21 mouse cellular contexts compared by ENCODE assay signal in the genomic region with DNA sequence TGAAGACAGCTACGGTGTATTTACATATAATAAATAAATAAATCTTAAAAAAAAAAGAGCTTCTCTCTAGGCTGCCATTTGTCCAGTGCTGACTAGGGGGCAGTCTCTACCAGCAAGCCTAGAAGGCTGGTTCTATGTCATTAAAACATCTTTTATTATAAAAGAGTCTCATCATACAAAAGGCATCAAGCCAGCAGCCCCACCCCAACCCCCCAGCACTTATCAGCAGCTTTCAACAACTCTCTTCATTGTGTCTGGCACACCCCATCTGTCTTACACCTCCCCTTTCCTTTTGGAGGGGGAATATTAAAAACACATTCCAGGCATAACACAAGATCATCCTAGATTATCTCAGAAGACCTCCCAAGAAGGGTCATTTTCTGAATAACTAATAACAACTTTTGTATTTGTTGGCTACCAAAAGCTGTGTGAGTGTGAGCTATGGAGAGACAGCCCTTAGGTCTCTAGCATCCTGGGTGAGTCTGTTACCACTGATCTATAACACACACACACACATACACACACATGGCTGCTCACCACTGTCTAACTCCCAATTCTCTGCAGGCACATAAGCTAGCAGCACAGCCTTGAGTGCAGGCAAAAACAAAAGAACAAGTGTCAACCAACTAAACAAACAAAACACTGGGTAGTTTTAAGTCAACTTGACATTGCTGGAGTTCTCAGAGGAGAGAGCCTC. TPM values are rescaled to one million over a fixed set of nuclear protein-coding genes. Genes with fewer than 3 reads are reported as not detected.
DNase-seq lines count a peak whose midpoint lies in the region; ATAC-seq and TF ChIP-seq lines count a peak whose summit lies in the region.
"Had no signal": no experiment of that assay in that cellular context is flagged by ENCODE, and none has a peak within 500 bp of the region (broad histone marks: within the 10 kb centered on the region; RNA-seq: fewer than 3 reads in every experiment).

No protein-coding gene starts in this region.

- H3K4me3 ChIP-seq in kidney, embryonic 16.5 days (ENCODE audit: low read length), result no peak overlapping the region
- no peak overlapping the region for H3K4me3 ChIP-seq in kidney, adult 2 months (ENCODE audit: insufficient read depth, low read depth, low read length)
- H3K4me3 ChIP-seq in midbrain, embryonic 11.5 days (ENCODE audit: low read depth, low read length), result no peak overlapping the region
- H3K4me3 ChIP-seq in midbrain, embryonic 16.5 days (ENCODE audit: low read depth, low read length), result no peak overlapping the region
- H3K4me3 ChIP-seq in lung, embryonic 16.5 days (ENCODE audit: low read length), result no peak overlapping the region
- H3K4me3 ChIP-seq in gastrocnemius, adult 2 months, result no peak overlapping the region
- H3K4me3 ChIP-seq: embryonic facial prominence, embryonic 15.5 days; forebrain, embryonic 13.5 days; heart, embryonic 10.5 days; limb, embryonic 12.5 days; midbrain, embryonic 15.5 days; neural tube, embryonic 12.5 days; stomach, embryonic 15.5 days had no signal

- no peak overlapping the region for H3K4me2 ChIP-seq in kidney, embryonic 16.5 days (replicated peaks; ENCODE audit: low read depth, low read length)
- H3K4me2 ChIP-seq in midbrain, embryonic 11.5 days, result no peak overlapping the region
- no peak overlapping the region for H3K4me2 ChIP-seq in midbrain, embryonic 16.5 days (ENCODE audit: low read length)
- no peak overlapping the region for H3K4me2 ChIP-seq in lung, embryonic 16.5 days (ENCODE audit: low read depth, low read length)
- H3K4me2 ChIP-seq: embryonic facial prominence, embryonic 15.5 days; forebrain, embryonic 13.5 days; hindbrain, embryonic 14.5 days; limb, embryonic 12.5 days; midbrain, embryonic 15.5 days; neural tube, embryonic 12.5 days; stomach, embryonic 15.5 days had no signal

- no peak for TF ChIP-seq CTCF in kidney, adult 2 months (conservative IDR thresholded peaks at IDR 0.05; ENCODE audit: insufficient read depth, insufficient read length, low read depth, low read length)
- no peak for TF ChIP-seq CTCF in gastrocnemius, adult 2 months (IDR thresholded peaks at IDR 0.05)

- no peak for TF ChIP-seq POLR2A in kidney, adult 2 months (IDR thresholded peaks at IDR 0.05; ENCODE audit: low read depth, low read length)

- H3K4me1 ChIP-seq in kidney, embryonic 16.5 days (ENCODE audit: insufficient read depth, low read length), result no peaks in the 10 kb centered on the region
- H3K4me1 ChIP-seq in kidney, adult 2 months (ENCODE audit: control insufficient read depth, insufficient read depth, low read length), result no peaks in the 10 kb centered on the region
- H3K4me1 ChIP-seq in midbrain, embryonic 11.5 days (ENCODE audit: control insufficient read depth, insufficient read depth, low read length), result 0 out of 2 replicates have a peak, but pooled peaks cover 3% of the 10 kb centered on the region
- H3K4me1 ChIP-seq in midbrain, embryonic 16.5 days (ENCODE audit: control insufficient read depth, insufficient read depth, low read length), result no peaks in the 10 kb centered on the region
- no peaks in the 10 kb centered on the region; the same call in 1 of the 2 replicates for H3K4me1 ChIP-seq in lung, embryonic 16.5 days (replicated peaks; ENCODE audit: control insufficient read depth, insufficient read depth, low read length)
- H3K4me1 ChIP-seq: embryonic facial prominence, embryonic 15.5 days; forebrain, embryonic 13.5 days; limb, embryonic 12.5 days; midbrain, embryonic 15.5 days; neural tube, embryonic 12.5 days had no signal

- ATAC-seq in kidney, embryonic 16.5 days (ENCODE audit: low FRiP score, low TSS enrichment), result 0 out of 2 replicates have a peak, but pooled peaks have one; percentile 35
- no peak for ATAC-seq in midbrain, embryonic 11.5 days (ENCODE audit: low FRiP score)
- no peak for ATAC-seq in midbrain, embryonic 16.5 days
- ATAC-seq in lung, embryonic 16.5 days (ENCODE audit: low read depth), result peak; percentile 85
- ATAC-seq: forebrain, embryonic 13.5 days; midbrain, embryonic 15.5 days had no signal

- no peaks in the 10 kb centered on the region for H3K36me3 ChIP-seq in kidney, embryonic 16.5 days (ENCODE audit: insufficient read depth, low read length)
- no peaks in the 10 kb centered on the region for H3K36me3 ChIP-seq in kidney, adult 2 months (ENCODE audit: control insufficient read depth, insufficient read depth, low read length)
- no peaks in the 10 kb centered on the region for H3K36me3 ChIP-seq in midbrain, embryonic 11.5 days (ENCODE audit: control insufficient read depth, insufficient read depth, low read length)
- H3K36me3 ChIP-seq in midbrain, embryonic 16.5 days (ENCODE audit: control insufficient read depth, insufficient read depth, low read length), result no peaks in the 10 kb centered on the region
- no peaks in the 10 kb centered on the region for H3K36me3 ChIP-seq in lung, embryonic 16.5 days (ENCODE audit: control insufficient read depth, insufficient read depth, low read length)
- H3K36me3 ChIP-seq: embryonic facial prominence, embryonic 15.5 days; heart, embryonic 10.5 days; limb, embryonic 12.5 days; midbrain, embryonic 15.5 days; neural tube, embryonic 12.5 days; stomach, embryonic 15.5 days had no signal

- DNase-seq in kidney, adult 2 months, result no peak
- peak; percentile 71 for DNase-seq in midbrain, embryonic 11.5 days (ENCODE audit: low spot score, missing footprints)
- peak; percentile 10 for DNase-seq in skeletal muscle tissue, adult 2 months (ENCODE audit: low read depth, low spot score)
- DNase-seq in gastrocnemius, adult 2 months, result no peak
- no peak for DNase-seq in cerebellum, postnatal 10 days
- DNase-seq: adrenal gland, adult 8-10 months; cerebellum, postnatal 36 days; kidney, postnatal 25 days; thymus, postnatal 25 days had no signal

- H3K9ac ChIP-seq in kidney, embryonic 16.5 days (replicated peaks; ENCODE audit: low read length), result no peak overlapping the region
- H3K9ac ChIP-seq in midbrain, embryonic 11.5 days (ENCODE audit: low read length), result no peak overlapping the region
- no peak overlapping the region for H3K9ac ChIP-seq in midbrain, embryonic 16.5 days (ENCODE audit: low read depth, low read length)
- H3K9ac ChIP-seq in lung, embryonic 16.5 days (ENCODE audit: low read length), result no peak overlapping the region
- H3K9ac ChIP-seq: embryonic facial prominence, embryonic 15.5 days; forebrain, embryonic 13.5 days; hindbrain, embryonic 14.5 days; limb, embryonic 12.5 days; midbrain, embryonic 15.5 days; neural tube, embryonic 12.5 days; stomach, embryonic 15.5 days had no signal

- intact Hi-C loops in gastrocnemius, adult 2 months (cut with DNase I), result no loop called here

- no peak overlapping the region for H3K27ac ChIP-seq in kidney, embryonic 16.5 days (ENCODE audit: low read length)
- no peak overlapping the region for H3K27ac ChIP-seq in kidney, adult 2 months (ENCODE audit: insufficient read depth, low read depth, low read length)
- no peak overlapping the region for H3K27ac ChIP-seq in midbrain, embryonic 11.5 days (ENCODE audit: low read depth, low read length)
- H3K27ac ChIP-seq in midbrain, embryonic 16.5 days (ENCODE audit: low read length), result no peak overlapping the region
- no peak overlapping the region for H3K27ac ChIP-seq in lung, embryonic 16.5 days (ENCODE audit: low read length)
- H3K27ac ChIP-seq in gastrocnemius, adult 2 months, result no peak overlapping the region
- H3K27ac ChIP-seq: embryonic facial prominence, embryonic 15.5 days; forebrain, embryonic 13.5 days; heart, embryonic 10.5 days; hindbrain, embryonic 14.5 days; limb, embryonic 12.5 days; midbrain, embryonic 15.5 days; neural tube, embryonic 12.5 days; stomach, embryonic 15.5 days had no signal

- no peaks in the 10 kb centered on the region for H3K27me3 ChIP-seq in kidney, embryonic 16.5 days (ENCODE audit: insufficient read depth, low read length)
- H3K27me3 ChIP-seq in kidney, adult 2 months (replicated peaks; ENCODE audit: control insufficient read depth, insufficient read depth, low read length), result no peaks in the 10 kb centered on the region
- no peaks in the 10 kb centered on the region for H3K27me3 ChIP-seq in midbrain, embryonic 11.5 days (ENCODE audit: control insufficient read depth, insufficient read depth, low read length)
- H3K27me3 ChIP-seq in midbrain, embryonic 16.5 days (ENCODE audit: control insufficient read depth, insufficient read depth, low read depth, low read length), result no peaks in the 10 kb centered on the region
- no peaks in the 10 kb centered on the region; the same call in 1 of the 2 replicates for H3K27me3 ChIP-seq in lung, embryonic 16.5 days (ENCODE audit: control insufficient read depth, insufficient read depth, low read depth, low read length)
- H3K27me3 ChIP-seq: embryonic facial prominence, embryonic 15.5 days; forebrain, embryonic 13.5 days; limb, embryonic 12.5 days; midbrain, embryonic 15.5 days; neural tube, embryonic 12.5 days; stomach, embryonic 15.5 days had no signal

- WGBS in kidney, embryonic 16.5 days, result 76% methylated on average over 1 of the region's 1 CpGs
- WGBS in kidney, adult 2 months, result 56% methylated on average over 1 of the region's 1 CpGs
- 90% methylated on average over 1 of the region's 1 CpGs for WGBS in midbrain, embryonic 11.5 days
- 82% methylated on average over 1 of the region's 1 CpGs for WGBS in midbrain, embryonic 16.5 days
- 44% methylated on average over 1 of the region's 1 CpGs for WGBS in lung, embryonic 16.5 days

- no peaks in the 10 kb centered on the region for H3K9me3 ChIP-seq in kidney, embryonic 16.5 days (ENCODE audit: low read length)
- H3K9me3 ChIP-seq in midbrain, embryonic 11.5 days (ENCODE audit: control insufficient read depth, low read length), result no peaks in the 10 kb centered on the region
- H3K9me3 ChIP-seq in midbrain, embryonic 16.5 days (replicated peaks; ENCODE audit: control insufficient read depth, low read length, poor library complexity, severe bottlenecking), result no peaks in the 10 kb centered on the region
- H3K9me3 ChIP-seq in lung, embryonic 16.5 days (ENCODE audit: control insufficient read depth, low read length), result no peaks in the 10 kb centered on the region
- H3K9me3 ChIP-seq: embryonic facial prominence, embryonic 15.5 days; forebrain, embryonic 13.5 days; heart, embryonic 10.5 days; limb, embryonic 12.5 days; midbrain, embryonic 15.5 days; neural tube, embryonic 12.5 days; stomach, embryonic 15.5 days had no signal

RNA-seq across cellular contexts. Expression of a gene that starts 29.1 kb away (rescaled TPM):
- 191 and 203 TPM in 2 replicates for polyA plus RNA-seq in kidney, embryonic 16.5 days (2015; fragmentation: Nextera tagmentation; extraction: Ambion mirVana)
- polyA plus RNA-seq in kidney, adult 2 months (2012; rRNA removed), result 96.5 and 113 TPM in 2 replicates
- polyA plus RNA-seq in midbrain, embryonic 11.5 days (2014; fragmentation: Nextera tagmentation; extraction: Ambion mirVana), result 146 and 158 TPM in 2 replicates
- polyA plus RNA-seq in midbrain, embryonic 16.5 days (2015; fragmentation: Nextera tagmentation; extraction: Ambion mirVana), result 74.3 and 80.2 TPM in 2 replicates
- polyA plus RNA-seq in lung, embryonic 16.5 days (2015; fragmentation: Nextera tagmentation; extraction: Ambion mirVana), result 92.2 and 95.9 TPM in 2 replicates
- total RNA-seq in gastrocnemius, adult 2 months (2021), result 10 to 100 TPM; 37.6 to 45.5 TPM

RNA-seq across cellular contexts. Expression of a gene that starts 43.7 kb away (rescaled TPM):
- 2.6 and 2.7 TPM in 2 replicates for polyA plus RNA-seq in kidney, embryonic 16.5 days (2015; fragmentation: Nextera tagmentation; extraction: Ambion mirVana)
- polyA plus RNA-seq in kidney, adult 2 months (2012; rRNA removed), result 1.4 TPM in 2 replicates
- 2.7 and 3.8 TPM in 2 replicates for polyA plus RNA-seq in midbrain, embryonic 11.5 days (2014; fragmentation: Nextera tagmentation; extraction: Ambion mirVana)
- 9.6 and 11.3 TPM in 2 replicates for polyA plus RNA-seq in midbrain, embryonic 16.5 days (2015; fragmentation: Nextera tagmentation; extraction: Ambion mirVana)
- 3.4 TPM in 2 replicates for polyA plus RNA-seq in lung, embryonic 16.5 days (2015; fragmentation: Nextera tagmentation; extraction: Ambion mirVana)
- under 1 TPM; 0.10 to 0.33 TPM for total RNA-seq in gastrocnemius, adult 2 months (2021)

RNA-seq across cellular contexts. Expression of a gene that starts 59.8 kb away (rescaled TPM):
- 0.04 and 0.14 TPM in 2 replicates for polyA plus RNA-seq in kidney, embryonic 16.5 days (2015; fragmentation: Nextera tagmentation; extraction: Ambion mirVana)
- polyA plus RNA-seq in kidney, adult 2 months (2012; rRNA removed), result 0.04 and 0.08 TPM in 2 replicates
- not detected in 2 replicates for polyA plus RNA-seq in midbrain, embryonic 11.5 days (2014; fragmentation: Nextera tagmentation; extraction: Ambion mirVana)
- polyA plus RNA-seq in midbrain, embryonic 16.5 days (2015; fragmentation: Nextera tagmentation; extraction: Ambion mirVana), result 0.04 TPM in 1 of 2 replicates, not detected in the other
- not detected in 2 replicates for polyA plus RNA-seq in lung, embryonic 16.5 days (2015; fragmentation: Nextera tagmentation; extraction: Ambion mirVana)
- total RNA-seq in gastrocnemius, adult 2 months (2021), result under 1 TPM; 0.06 to 0.13 TPM
- polyA plus RNA-seq: forebrain, embryonic 13.5 days; limb, embryonic 12.5 days; liver, embryonic 16.5 days; midbrain, embryonic 15.5 days had no signal

Comparison
In these comparisons a context has a peak if more than half of its experiments do, and no peak if none do; other contexts are left out.
1. ATAC-seq: peak in kidney, embryonic 16.5 days (single experiment) and lung, embryonic 16.5 days (single experiment); none in midbrain, embryonic 11.5 days (single experiment) and midbrain, embryonic 16.5 days (single experiment).
2. DNase-seq: peak in midbrain, embryonic 11.5 days (single experiment) and skeletal muscle tissue, adult 2 months (single experiment); none in kidney, adult 2 months (single experiment), gastrocnemius, adult 2 months (single experiment) and cerebellum, postnatal 10 days (0 of 2).